ENCODE assay signal across 8 mouse cellular contexts in genomic region chr12:80013904-80014597, GRCm38 (mm10).
DNase-seq lines count a peak whose midpoint lies in the region; ATAC-seq and TF ChIP-seq lines count a peak whose summit lies in the region.

No protein-coding gene starts in this region.

- no peaks in the 10 kb centered on the region for H3K27me3 ChIP-seq in lung, embryonic 14.5 days (ENCODE audit: insufficient read depth, low read length)
- no peaks in the 10 kb centered on the region for H3K27me3 ChIP-seq in neural tube, embryonic 13.5 days

- H3K9me3 ChIP-seq in lung, embryonic 14.5 days (ENCODE audit: low read depth, low read length) = no peaks in the 10 kb centered on the region
- no peaks in the 10 kb centered on the region for H3K9me3 ChIP-seq in neural tube, embryonic 13.5 days

- DNase-seq in 416B (ENCODE audit: low read depth) (peak; percentile 84), R1 (ENCODE audit: low read depth, low spot score) (peak; percentile 44)
- DNase-seq in layer of hippocampus, adult 18-20 months (ENCODE audit: low spot score in 2 of 2) = peak; percentile 26 to 65
- DNase-seq in lung, embryonic 14.5 days = peak; percentile 81
- DNase-seq in thymus, postnatal 4 days = peak; percentile 78

- no peak for TF ChIP-seq CTCF in lung, embryonic 14.5 days (IDR thresholded peaks at IDR 0.05; ENCODE audit: low read depth)

- WGBS in lung, embryonic 14.5 days = 11% methylated on average over 14 of the region's 14 CpGs
- WGBS in neural tube, embryonic 13.5 days = 20% methylated on average over 14 of the region's 14 CpGs

- H3K36me3 ChIP-seq in lung, embryonic 14.5 days (ENCODE audit: insufficient read depth) = no peaks in the 10 kb centered on the region
- no peaks in the 10 kb centered on the region for H3K36me3 ChIP-seq in neural tube, embryonic 13.5 days

- H3K4me2 ChIP-seq in lung, embryonic 14.5 days = peak overlapping the region; percentile 45
- H3K4me2 ChIP-seq in neural tube, embryonic 13.5 days = peak overlapping the region; percentile 49

- H3K27ac ChIP-seq in lung, embryonic 14.5 days (ENCODE audit: low read depth) = peak overlapping the region; percentile 86
- peak overlapping the region; percentile 76 for H3K27ac ChIP-seq in neural tube, embryonic 13.5 days (replicated peaks)

- peaks cover 26% of the 10 kb centered on the region for H3K4me1 ChIP-seq in lung, embryonic 14.5 days (ENCODE audit: insufficient read depth)
- peaks cover 18% of the 10 kb centered on the region for H3K4me1 ChIP-seq in neural tube, embryonic 13.5 days (replicated peaks)

- no peak overlapping the region for H3K9ac ChIP-seq in lung, embryonic 14.5 days
- H3K9ac ChIP-seq in neural tube, embryonic 13.5 days = peak overlapping the region; percentile 58

- peak; percentile 77 for ATAC-seq in erythroid progenitor cell, adult 5-6 weeks (replicated peaks; ENCODE audit: low FRiP score, poor library complexity, severe bottlenecking)
- ATAC-seq in hematopoietic stem cell, adult 5-6 weeks (replicated peaks in 1 of 2; ENCODE audit: insufficient read depth in 1 of 2, low FRiP score in 2 of 2, low TSS enrichment in 1 of 2, low read depth in 1 of 2, poor library complexity in 2 of 2, severe bottlenecking in 2 of 2) = peak; percentile 64 to 72
- peak; percentile 70 for ATAC-seq in lung, embryonic 14.5 days (ENCODE audit: insufficient read depth)
- peak; percentile 44; the same call in 1 of the 2 replicates for ATAC-seq in neural tube, embryonic 13.5 days (ENCODE audit: low read depth)

- H3K4me3 ChIP-seq in lung, embryonic 14.5 days (ENCODE audit: low read depth, low read length) = no peak overlapping the region
- peak overlapping the region; percentile 4; the same call in 1 of the 2 replicates for H3K4me3 ChIP-seq in neural tube, embryonic 13.5 days
